Mouse (Mus musculus): ENCODE results near the gene Pak3.

The Pak3 gene

DNA sequence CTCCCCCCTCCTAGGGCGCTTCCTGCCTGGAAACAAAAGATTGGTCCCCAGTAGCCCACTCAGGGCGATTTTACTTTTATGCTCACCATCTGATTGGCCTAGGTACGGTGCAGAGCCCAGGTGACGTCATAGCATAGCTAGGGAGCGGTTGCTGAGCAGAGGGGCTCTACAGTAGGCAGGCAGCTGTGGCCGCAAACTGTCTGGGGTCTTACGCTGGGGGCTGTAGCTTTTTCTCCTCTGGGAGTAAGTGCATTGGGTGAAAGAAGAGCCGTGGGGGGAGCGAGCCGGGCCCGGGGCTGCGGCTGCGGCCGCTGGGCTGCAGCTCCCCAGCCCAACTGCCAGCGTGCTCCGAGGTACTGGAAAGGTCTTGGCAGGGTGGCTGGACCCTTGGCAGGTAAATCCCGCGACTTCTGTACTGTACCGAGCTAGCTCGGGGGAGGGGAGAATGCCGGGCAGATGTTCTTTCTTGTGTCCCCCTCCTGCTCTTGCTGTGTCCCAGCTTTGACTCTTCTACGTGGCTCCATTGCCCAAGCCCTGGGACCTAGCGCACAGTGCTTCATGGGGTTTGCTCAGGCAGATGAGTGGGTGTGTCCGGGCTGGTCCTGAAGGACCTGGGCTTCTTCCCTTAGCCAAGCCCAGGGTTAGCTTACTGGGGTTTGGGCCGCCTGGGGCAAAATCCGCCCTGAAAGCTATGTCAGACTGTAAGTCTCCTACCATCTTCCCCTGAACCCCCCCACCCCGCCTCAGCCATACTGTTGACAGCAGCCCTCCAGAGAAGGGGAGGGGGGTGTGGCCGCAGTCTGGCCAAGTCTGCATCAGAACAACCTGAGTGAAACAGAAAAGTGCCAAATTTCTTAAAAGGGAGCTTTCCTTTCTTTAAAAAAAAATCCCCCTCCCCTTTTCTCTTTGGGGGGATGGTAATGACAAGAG lies 146.1 kb downstream of the Pak3 start:
- DNase-seq: peak; percentile 40 to 53

DNA sequence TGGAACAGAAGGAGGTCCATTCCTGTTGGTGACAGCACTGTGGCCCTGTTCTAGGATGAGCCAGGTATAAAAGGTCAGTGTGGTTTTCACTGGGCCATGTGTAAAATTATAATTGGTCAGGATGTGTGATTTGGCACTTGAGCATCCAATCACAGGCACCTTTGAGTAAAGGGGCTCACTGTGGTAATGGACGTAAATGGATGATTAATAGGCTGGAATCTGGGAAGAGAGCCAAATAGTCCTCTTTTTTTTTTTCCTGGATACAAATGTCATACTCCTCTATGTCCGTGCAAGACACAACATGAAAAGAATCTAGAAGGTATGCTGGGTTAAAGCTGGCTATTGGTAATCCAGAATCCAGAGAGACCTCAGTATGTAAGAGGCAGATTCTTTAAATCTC lies 147.4 kb downstream of the Pak3 start:
- no peak for DNase-seq

DNA sequence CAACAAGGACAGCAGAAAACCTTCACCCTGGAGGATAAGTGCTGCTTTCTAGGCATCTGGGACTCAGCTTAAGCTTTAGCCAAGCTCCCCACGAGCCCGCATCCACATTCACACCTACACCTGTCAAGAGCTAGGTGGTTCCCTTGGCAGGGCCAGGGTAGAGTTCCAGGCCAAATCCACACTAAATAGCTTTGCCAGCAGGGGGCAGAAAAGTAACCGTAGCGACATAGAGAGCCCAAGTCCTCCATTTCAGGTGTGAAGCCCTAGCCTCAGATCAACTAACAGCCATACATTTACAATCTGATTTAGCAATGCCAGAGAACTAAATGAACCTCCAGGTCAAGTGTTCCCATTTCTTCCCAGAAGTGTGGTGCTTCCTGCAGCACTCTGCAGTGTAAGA lies 148.6 kb downstream of the Pak3 start:
- DNase-seq: peak in 1 of 2 experiments; percentile 15

DNA sequence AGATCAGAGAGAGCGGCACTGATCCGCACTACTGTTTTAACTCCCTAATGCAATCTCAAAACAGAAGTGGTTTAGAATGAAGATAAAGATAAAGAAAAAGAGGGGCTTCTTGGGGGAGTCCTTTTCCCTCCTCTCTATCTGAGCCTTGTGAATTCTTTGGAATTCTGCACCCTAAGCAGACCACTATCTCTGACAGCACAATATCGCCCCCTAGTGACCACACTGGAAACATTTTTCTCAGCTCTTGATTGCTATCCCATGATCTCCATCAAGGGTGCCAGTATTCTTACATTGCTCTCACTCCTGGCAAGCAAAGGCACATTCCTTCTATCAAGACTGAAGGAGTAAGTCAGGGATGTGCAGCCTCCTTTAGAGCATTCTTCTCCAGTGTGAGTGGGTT lies 149.9 kb downstream of the Pak3 start:
- DNase-seq: peak; percentile 45 to 65

DNA sequence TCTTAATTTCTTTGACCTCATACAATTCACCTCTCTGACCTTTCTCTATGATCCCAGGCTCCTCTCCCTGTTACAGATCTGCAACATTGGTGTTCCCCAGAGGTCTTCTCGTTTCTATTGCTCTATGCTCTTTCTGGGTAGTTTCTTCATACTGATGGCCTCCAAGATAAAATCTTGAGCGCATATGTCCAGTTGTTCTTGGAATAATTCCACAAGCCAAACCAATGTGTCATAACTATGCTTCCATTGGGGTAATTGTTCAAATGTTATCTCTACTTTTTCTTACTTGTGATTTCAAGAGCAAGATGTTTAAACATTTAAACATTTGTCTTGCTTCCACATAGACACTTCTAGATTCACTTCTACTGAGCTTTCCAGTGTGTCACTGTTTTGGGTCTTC lies 160.2 kb downstream of the Pak3 start:
- no peak for DNase-seq

DNA sequence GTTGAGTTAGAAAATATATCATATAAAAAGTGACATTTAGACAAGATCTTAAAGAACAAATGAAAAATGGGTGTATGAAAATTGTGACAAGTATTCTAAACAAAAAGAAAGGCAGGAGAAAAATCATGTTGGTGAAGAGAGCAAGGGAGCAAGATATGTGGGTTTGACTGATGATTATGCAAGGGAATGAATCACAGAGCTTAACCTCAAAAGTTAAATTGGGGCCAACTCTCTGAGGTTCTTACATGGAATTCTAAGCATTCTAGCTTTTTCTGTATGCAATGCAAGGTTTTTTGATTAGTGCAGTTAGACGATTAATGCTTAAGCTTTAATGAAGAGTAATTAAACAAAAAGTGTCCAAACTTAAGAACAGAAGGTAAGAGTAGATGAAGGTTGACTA lies 203.9 kb downstream of the Pak3 start:
- DNase-seq: no peak

DNA sequence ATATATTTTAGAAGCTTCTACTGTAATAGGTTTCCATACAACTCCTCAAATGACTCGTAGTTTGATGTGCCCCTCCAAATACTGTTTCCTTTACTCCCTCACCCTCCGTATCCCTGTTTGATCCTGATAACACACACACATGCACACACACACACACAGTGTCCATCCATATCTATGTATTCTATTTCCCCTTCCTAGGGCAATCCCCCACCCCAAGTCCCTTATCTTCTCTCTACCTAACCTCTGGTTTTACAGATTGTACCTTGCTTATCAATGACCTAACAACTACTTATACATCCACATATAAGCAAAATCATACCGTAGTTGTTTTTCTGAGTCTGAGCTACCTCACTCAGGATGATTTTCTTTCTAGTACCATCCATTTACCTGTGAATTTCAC lies 207.0 kb downstream of the Pak3 start:
- DNase-seq: no peak

DNA sequence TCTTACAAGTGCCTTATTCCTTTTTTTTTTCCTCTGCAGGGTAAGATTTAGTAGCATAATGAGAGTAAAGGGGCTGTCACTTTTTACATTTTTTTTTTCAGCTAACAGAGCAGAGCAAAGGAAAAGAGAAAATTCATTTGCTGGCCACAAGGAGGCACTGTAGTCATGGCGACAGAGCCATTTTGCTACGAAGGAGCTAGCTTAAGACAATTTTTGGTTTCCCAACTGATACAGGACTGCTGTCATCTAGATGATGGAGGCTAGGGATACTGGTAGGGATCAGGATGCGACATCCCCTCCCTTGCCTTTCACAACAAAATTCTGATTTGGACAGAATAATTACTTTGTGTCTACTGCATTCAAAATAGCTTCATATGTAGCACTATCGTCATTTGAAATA lies 217.6 kb downstream of the Pak3 start:
- DNase-seq: peak; percentile 8 to 36

DNA sequence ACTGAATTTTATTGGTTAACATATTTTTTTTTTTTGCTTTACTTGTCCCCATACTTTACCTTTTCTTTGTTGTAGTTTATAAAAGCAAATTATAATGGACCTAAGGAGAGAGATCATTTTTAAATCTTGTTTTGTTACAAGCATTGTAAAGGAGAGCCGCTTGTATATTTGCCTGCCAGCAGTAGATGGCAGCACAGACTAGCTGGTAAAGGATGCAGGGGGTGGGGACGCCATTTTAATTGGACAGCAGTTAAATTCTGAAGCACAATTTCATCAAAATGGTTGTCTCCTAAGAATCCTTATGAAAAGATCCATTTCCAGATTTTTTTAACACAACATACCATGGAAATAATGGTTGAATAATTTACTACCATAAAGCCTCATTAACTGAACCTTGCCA lies 220.8 kb downstream of the Pak3 start:
- DNase-seq: peak; percentile 20 to 60

DNA sequence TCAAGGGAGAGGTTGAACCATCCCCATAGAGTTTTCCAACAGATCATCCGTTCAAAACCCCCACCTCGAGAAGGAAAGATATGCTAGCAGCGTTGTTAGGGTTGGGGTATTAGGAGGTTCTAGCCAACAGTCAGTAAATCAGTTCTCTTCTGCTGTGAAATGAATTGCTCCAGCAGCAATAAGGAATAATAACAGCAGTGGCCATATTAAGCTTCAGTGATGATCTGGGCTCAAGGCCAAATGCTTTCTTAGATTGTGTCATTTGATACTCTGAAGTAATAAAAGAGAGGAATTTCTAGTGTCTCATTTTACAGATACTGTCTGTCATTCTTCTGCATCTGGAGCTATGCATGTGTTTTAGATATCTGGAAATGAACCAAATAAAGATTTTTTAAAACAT lies 244.2 kb downstream of the Pak3 start:
- no peak for DNase-seq

DNA sequence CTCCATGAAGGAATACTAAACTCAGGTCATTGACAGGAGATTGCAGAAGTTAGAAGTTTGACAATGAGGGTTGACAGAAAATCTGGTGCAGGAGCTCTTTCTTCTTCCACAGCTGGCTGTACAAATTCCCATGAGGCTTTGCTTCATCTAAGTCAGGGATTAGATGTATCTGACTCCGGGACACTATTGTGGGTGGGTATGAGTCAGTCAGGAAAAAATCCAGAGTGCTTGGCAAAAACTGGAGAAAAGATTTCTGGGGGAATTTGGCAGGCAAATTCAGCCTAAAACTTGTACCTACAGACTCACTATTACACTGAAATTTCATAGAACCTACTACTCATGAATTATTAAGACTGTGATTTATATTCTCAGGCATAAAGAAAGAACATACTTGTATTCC lies 297.6 kb downstream of the Pak3 start:
- no peak for DNase-seq

DNA sequence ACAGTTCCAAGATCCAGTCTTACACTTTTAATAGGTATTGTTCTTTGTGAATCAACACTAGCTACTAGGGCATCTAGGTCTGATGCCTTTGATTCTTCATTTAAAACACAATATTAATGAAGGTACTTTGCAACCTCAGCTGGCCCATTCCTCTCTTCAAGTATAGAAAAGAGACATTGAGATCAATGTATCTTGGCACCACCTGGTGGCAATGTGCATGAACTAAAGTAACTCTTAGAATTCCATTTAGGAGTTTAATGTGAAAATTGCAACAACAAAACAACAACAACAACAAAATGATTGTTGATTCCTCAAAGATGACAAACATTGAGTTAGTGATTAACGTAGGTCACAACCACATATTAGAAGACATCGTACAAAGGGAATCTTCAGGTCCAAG lies 300.6 kb downstream of the Pak3 start:
- no peak for DNase-seq

DNA sequence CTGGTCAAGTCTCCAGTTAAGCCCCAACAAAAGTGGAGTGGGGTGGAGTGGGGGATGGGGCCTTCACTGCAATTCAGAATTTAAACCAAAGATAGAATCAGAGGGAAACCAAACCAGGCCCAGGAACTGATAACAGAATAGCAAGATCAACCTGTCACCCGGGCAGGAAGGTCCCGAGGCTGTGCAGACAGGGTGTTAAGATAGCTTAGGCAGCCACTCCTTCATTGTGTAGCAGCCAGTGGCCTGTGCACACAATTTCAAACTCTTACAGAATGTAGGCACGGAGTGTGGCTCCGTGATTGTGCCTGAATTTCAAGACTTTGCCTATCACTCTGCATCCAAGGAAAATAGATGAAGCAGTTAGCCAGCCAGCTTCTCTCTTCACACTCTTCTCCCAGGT lies 308.1 kb downstream of the Pak3 start:
- no peak for DNase-seq

DNA sequence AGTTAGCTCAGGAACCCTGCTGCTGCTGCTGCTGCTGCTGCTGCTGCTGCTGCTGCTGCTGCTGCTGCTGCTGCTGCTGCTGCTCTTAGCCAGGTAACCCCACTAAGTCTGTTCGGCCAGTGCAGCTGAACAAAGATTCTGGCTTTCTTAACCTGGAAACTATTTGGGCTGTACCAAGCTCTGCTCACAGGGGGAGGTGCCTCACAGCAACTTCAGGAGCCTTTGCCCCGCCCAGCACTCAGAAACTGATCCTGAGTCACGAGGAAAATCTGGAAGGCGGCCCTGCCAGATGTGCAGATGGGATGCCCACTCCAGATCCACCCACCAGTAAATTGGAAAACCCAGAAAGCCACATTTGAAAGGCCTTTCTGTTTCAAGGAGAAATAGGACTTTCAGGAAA lies 308.8 kb downstream of the Pak3 start, which contains the start of gene Capn6:
Gene Capn6 (minus strand): TSS at position 203 of the 400 bp plus-strand sequence.
- no peak for DNase-seq

DNA sequence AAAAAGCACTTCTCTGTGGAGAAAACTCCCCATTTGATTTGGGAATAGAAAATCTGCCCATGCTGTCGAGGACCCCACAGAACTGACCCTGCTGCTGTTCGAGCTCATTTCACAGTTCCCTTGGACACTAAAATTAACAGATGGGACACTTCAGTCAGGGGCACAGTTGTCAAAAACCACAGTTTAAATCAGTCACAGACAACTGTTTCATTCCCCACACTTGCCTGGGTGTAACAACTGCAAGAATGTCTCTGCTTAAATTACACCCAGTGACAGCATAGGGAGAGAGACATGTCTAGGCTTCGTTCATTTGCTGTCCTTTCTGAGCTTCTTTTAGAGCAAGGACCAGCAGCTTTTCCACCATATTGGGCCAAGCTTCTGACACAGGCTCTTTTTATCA lies 328.2 kb downstream of the Pak3 start:
- no peak for DNase-seq
